Mouse (Mus musculus): ENCODE measurements around the gene Lhfpl3. TPM values are rescaled to one million over a fixed set of nuclear protein-coding genes. Genes with fewer than 3 reads are reported as not detected.

Lhfpl3 gene
- total RNA-seq, 4 experiments from 2014 or later, result 10.2 to 15.9 (median 13.5) TPM

- DNase-seq (ENCODE audit: low spot score in 2 of 2), result no peak
These were observed 533.5 kb downstream of the Lhfpl3 start for GRCm38 (mm10) chr5:23279364-23279763.

GRCm38 (mm10) chr5:23284884-23285283, 539.0 kb downstream of the Lhfpl3 start:
- DNase-seq (ENCODE audit: low spot score in 2 of 2), result no peak

- no peak for DNase-seq (ENCODE audit: low spot score in 2 of 2)
These were observed 543.3 kb downstream of the Lhfpl3 start for GRCm38 (mm10) chr5:23289149-23289548.

Small RNAs within 50 kb of the gene (microRNA-seq; reads per million reads assigned to microRNA genes)
- gene Gm28022 (0 reads per million in 2 experiments), gene Gm44363 (0 reads per million in 2 experiments)

Other genes with a start within 250 kb of the Lhfpl3 start
- gene Orc5, start 195.6 kb upstream of the Lhfpl3 start, total RNA-seq (2022), result 10 to 100 TPM; 17.1 to 25.3 (median 22.5) TPM